Mouse (Mus musculus): ENCODE results near the gene Epb41l2. TPM values are rescaled to one million over a fixed set of nuclear protein-coding genes. Genes with fewer than 3 reads are reported as not detected.

Epb41l2 gene
- total RNA-seq, 4 experiments from 2014 or later = 104 to 132 (median 122) TPM

DNA sequence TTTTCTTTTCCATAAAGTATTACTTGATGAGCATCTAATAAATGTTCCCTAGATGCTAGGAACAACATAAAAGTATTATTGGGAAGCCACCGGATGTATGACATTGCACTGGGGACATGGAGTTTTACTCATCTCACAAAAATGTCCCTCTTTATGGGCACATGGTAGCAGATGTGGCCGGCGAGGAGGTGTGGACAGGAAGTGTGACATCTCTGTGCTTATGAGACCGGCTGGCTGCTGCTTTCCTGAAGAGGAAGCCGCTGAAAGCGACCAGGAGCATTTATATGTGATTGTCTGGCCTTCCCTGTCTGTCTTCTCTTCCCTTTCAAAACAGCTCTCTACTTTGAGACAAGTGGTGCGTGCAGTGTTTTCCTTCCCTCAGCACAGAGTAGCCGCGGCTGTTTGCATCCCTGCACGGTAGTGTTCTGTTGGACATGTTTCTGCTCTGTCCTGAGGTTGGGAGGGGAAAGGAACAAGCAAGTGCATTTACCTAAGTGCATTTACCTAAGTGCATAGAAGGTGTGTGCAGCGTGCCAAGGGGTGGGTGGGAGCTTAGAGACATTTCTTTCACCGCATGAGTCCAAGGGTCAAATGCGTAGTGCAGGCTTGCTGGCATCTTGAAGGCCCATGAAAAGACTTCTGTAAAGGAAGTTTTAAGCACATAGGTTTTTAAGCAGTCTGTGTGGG is 74.9 kb downstream of the Epb41l2 start:
- no peak for DNase-seq (ENCODE audit: low spot score in 2 of 2)

DNA sequence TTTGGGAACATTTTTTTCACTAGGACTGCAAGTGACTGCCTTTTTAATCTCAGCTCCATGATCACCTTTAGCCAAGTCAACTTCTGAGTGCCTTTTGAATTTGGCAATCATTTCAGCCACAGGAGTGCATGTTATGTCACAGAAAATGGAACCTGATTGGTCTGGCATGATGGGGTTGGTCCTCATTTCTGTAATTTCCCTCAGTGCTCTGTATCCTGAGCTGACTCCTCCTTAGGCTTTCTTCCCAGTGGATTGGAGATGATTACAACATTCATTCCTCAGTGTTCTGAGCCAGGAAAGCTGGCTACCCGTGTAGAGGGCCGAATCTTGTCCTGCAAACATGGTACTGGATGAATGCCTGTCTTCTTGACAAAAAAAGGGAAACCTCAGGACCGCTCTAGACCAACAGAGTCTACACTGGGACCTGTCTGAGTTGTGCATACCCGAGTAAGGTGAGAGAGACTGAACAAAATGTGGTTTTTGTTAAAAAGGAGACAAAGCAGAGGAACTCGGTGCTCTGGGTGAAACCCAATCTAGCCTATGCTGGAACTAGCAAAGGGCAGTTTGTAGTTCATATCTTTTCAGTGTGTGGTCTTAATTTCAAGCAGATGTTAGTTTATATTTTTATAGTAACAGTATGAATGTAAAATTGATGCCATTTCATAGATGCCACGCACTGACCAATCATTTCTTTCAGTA is 77.3 kb downstream of the Epb41l2 start:
- DNase-seq (ENCODE audit: low spot score in 2 of 2) = no peak

DNA sequence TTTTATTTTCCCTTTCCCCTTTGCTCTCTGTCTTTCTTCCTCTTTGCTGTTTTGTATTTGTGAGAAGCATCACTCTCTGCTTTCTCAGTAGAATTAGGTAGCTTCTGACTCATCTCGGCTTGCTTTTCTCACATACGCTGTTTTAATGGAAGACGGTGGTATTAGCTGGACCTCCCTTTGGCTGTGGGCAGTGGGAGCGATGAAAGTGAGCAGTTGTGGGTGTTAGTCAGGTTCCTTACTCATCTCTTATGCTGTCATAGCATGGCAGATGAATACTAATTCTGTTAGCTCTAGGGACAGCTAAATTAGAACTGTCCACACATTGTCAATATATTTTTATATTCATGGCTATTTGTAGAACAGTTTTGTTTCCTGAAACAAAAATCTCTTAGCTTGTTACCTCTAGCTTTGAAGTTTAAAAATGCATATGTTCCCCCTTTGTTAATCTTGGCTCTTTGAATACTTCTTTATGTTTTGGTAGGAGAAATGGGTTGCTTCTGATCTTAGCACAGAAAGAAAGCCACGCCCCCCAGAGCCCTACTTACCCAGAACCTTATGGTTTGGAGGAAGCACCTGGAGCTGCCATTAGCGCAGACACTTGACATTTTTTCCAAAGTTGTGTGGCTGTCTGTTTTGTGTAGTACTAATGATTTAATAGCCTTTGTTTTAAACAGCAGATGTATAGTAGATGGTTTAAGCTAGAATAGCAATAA is 78.1 kb downstream of the Epb41l2 start:
- no peak for DNase-seq (ENCODE audit: low spot score in 2 of 2)

DNA sequence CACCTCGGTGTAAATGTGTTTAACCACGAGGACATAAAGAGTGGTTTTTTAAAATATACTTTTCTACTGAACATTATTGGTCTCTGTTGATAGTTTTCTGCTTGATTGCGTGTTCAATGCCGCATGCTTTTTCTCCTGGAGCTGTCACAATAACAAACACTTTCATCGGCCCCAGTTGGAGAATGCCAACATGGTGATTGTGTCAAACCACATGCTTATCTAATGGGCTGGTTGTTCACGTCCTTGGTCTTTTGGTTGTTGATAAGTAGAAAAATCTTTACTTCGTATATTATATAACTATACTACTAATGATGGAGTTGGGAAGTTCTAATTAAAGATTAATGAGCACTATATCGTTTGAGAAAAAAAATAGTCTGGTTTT is 78.7 kb downstream of the Epb41l2 start:
- no peak for DNase-seq (ENCODE audit: low spot score in 2 of 2)

DNA sequence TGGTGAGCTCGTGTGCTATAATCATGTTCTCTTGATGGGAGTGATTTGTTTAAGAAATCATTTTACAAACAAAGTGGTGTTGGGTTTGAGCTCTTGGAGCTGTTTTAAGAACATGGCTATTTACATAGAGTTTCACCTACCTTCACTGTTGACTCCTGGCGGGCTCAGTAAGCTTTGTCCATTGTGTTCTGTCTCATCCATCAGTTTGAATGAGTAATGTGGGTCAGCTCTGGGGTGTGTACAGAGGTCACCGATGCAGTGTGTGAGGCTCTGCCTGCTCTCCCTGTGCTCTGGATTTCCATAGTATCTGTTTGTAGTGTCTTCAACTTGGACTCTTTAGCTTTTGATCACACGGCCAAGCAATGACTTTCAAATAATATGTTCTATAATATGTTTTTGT is 79.6 kb downstream of the Epb41l2 start:
- no peak for DNase-seq (ENCODE audit: low spot score in 2 of 2)

DNA sequence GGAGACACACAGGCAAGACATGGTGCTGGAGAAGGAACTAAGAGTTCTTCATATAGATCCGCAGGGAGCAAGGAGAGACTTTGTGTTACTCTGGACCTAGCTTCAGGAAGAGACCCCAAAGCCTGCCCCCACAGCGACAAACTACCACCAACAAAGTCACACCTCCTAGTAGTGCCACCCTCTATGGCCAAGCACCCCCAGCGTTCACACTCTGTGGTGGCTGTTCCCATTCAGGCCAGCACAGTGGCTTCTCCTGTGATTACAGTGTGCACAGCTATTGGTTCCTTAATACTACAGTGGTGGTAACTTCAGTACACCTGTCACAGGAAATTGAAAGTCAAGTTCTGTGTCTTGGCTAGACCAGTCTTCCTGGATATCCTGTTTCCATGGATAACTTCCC is 80.3 kb downstream of the Epb41l2 start:
- DNase-seq (ENCODE audit: low spot score in 2 of 2) = no peak

DNA sequence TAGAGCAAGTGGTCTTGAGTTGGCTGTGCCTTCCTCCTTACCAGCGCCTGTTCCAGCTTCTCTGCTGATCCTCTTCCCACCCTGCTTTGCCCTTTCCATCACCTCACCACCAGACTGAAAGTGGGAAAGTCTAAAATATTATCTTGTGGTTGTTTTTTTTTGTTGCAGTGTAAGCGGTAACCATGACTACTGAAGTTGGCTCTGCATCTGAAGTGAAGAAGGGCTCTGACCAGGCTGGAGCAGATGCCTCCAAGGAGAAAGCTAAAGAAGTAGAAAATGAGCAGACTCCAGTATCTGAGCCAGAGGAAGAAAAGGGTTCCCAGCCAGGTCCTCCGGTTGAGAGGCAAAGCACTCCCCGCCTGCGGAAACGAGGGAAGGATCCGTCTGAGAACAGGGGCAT is 81.8 kb downstream of the Epb41l2 start:
- DNase-seq (ENCODE audit: low spot score in 2 of 2) = no peak

DNA sequence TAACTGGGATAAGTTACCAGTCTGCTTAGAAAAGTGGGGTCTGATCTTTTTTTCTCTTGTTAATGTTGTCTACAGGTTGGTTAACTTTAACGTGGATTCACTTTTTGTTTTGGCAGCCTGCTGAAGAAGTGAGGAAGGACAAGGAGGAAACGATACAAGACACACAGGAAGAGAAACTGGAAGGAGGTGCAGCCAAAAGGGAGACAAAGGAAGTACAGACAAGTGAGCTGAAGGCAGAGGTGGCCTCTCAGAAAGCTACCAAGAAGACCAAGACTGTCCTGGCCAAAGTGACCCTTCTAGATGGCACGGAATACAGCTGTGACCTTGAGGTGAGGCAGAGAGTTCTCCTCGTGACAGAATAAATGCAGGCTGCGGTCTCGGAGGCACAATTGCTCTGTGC is 84.0 kb downstream of the Epb41l2 start:
- no peak for DNase-seq (ENCODE audit: low spot score in 2 of 2)

DNA sequence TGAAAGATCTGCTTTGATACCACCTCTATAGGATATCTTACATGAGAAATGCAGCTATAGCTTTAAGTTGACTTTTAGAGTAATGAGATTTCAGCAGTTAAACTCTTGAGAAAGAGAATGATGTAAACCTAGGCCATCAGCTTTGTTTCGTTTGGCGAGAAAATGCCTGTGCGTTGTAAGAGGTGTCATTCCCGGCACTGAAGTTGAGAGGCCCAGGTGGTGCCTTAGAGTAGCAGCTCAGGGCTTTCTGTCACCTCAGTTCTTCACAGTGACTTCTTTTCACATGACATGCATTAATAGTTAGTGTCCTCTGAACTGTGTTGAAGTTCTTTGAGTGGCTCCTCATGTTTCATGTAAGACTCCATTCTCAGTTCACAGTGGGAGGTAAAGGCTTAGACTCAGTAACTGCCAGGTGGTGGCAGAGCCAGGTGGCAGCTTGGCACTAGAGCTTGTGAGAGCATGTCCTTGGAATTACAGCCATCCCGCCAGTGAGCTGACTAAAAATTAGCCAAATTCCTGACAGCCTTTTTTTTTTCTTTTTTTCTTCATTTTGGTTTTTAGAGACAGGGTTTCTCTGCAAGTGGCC is 84.7 kb downstream of the Epb41l2 start:
- no peak for DNase-seq (ENCODE audit: low spot score in 2 of 2)

DNA sequence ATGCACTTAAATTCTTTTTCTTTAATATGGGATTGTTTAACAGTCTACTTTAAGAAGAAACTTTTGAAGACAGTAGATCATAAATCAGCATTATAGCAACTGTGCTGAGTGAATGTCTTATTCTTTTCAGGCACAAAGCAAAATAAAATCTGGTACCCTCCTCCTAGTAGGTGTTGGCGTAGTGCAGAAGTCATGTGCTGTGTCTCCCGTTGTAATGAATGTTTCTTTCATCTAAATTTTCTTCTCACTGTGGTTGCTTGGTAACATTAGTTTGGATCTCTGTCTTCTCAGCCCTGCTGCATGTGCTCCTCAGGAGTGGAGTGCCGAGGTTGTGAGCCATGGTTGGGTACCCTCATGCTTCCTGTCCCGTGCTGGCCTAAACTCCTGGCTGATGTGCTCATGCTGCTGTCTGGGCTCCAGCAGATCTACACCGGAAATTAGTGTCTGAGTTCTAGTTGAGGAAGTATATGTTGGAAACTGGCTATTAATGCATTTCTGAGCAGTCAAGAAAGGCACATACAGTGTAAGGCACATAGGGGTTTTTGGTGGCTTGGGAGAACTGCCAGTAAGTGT is 87.4 kb downstream of the Epb41l2 start:
- DNase-seq (ENCODE audit: low spot score in 2 of 2) = no peak

DNA sequence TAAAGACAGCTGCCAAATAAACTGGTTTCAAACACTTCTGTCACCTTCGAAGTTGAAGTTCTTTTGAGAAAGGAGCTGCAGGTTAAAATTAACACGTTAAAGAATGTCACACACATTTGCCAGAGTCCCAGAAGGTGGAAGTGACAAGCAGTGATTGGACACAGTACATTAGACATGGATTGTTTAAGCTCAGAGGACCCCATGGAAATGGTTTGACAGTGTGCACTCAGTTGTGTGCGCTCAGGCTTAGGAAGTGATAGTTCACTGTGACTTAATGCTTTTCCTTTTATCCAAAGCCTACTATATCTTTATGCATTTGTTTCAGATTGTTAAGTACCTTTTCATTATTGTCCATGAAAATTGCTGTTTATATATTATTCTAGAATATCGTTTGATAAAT is 89.1 kb downstream of the Epb41l2 start:
- DNase-seq (ENCODE audit: low spot score in 2 of 2) = no peak

DNA sequence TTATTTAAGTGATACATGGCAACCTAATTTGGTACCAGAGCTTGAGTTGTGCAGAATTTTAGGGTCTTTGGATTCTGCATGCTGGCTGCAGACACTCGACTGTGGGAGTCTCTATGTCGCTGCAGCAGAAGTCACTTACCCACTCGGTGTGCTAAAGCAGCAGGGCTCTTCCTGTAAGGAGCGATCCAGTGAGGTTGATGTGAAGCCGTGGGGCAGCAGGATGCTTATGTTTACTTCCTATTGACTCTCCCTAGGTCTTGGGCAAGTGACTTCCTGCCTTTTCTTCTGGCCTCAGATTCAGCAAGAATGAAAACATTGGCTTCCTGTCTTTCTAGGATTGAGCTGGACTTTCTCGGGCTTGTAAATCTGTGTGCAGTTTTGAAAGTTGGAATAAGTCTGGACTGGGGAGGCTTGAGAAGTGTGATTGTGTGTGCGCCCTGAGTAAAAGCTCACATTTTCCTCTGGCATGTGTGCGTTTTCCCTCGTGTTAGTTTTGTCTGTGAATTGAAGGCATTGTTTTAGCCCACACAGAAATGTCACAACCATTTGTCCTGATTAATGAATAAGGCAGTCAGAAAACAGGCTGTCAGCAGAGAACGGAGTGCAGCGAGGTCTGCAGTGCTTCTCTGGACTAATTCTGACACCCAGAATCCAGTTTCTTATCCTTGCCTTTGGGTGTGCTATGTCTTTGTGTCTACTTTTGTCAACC is 89.9 kb downstream of the Epb41l2 start:
- no peak for DNase-seq (ENCODE audit: low spot score in 2 of 2)

DNA sequence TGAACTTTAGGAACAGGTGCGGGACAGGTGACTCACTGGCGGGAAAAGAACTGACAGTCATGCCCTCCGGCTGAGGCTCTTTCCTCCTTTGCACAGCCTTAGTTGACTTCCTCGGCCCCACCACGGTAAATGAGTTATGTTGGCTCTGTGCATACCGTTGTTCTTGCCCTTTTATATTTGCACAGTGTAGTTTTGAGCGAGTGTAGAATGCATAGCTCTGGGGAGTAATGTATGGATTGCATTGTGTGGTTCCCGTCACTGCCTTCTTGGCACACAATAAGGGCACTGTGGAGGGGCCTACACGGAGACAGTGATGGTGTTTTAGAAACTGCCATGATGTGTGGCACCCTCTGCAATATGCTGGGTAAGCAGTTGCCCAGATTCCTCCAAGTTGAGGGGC is 93.6 kb downstream of the Epb41l2 start:
- no peak for DNase-seq (ENCODE audit: low spot score in 2 of 2)

DNA sequence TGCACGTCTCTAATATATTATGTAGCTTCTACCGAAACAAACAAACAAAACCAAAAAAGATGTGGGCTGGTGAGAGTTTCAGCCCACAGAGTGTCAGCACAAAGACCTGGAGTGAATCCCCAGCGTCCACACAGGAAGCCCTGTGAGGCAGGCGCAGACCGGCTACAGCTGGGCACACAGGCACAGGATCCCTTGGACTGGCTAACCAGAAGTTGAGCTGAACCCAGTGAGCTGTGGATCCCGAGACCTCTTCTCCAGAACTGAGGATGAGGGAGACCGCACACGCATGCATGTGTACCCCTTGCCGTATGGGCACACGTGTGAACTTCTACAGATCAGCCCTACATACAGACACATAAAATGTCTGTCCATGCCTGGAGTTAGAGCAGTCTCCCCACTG is 94.2 kb downstream of the Epb41l2 start:
- no peak for DNase-seq (ENCODE audit: low spot score in 2 of 2)

DNA sequence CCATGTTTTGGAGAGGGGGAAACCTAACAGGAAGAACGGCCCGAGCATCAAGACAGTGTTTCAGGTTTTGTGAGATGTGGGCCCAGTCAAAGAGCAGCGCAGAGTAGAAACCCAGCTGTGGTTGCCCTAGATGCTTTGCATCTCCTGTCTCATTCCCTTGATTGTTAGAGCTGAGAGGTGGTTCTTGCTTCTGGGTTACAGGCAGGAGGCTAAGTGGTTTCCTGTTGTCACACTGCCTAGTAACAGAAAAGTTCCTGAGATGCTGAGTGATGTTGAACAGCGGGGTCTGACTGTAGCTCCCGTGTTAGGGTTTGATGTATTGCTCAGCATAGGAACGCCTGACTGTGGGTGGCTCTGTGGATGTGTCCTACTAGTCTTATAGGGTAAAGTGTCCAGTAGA is 97.5 kb downstream of the Epb41l2 start:
- DNase-seq (ENCODE audit: low spot score in 2 of 2) = no peak

DNA sequence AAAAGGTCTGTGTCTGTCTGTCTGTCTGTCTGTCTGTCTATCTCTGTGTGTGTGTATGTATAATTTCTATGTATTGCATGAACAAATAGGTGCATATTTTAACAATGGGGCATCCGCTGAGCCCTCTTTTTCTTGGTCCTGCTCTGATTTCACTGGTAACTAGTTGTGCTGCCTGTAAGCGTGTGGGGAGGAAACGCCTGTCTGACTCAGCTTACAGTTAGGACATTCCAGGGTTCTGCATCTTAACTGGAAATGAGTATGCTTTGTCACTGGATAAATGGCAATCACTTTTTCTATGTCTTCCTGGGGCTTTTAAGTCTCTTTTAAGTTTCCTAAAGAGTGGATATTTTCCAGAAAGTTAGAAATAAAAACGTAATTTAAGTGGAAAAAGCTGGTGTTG is 98.4 kb downstream of the Epb41l2 start:
- DNase-seq (ENCODE audit: low spot score in 2 of 2) = no peak

DNA sequence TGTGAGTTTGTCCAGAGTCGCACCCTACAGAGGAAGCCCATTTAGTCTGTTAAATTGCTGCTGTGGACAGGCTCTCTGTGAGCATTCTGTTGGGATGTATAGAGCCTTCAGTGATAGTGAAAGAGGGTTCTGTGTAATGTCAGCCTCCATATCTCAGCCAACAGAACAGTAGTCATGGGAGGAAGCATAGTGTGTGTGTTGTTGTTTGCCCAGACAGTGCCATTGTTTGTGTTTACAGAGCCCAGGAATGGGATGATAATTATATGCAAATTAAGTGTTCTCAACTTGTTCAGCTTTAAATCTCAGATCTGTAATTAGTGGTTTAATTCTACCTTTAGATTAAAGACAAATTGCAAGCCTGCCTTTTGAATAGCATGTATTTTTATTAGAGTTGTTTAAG is 102.2 kb downstream of the Epb41l2 start:
- DNase-seq (ENCODE audit: low spot score in 2 of 2) = no peak

DNA sequence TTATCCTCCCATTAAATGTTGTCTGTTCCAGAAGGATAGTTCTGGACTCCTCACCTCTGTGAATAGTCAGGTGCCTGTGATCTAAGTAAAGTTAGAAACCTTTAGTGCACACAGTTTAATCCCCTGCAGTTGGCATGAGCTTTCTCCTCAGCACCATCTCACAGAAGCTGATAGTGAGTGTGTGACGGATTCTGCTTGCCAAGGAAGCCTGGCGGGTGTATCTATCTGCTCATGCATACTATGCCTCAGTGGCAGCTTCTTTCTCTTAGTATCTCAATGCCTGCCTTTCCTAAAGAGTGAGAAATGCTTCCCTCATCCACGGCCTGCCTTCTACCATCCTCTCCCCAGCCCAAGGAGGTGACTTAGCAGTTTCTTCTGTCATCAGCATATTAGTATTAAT is 103.1 kb downstream of the Epb41l2 start:
- DNase-seq (ENCODE audit: low spot score in 2 of 2) = no peak

DNA sequence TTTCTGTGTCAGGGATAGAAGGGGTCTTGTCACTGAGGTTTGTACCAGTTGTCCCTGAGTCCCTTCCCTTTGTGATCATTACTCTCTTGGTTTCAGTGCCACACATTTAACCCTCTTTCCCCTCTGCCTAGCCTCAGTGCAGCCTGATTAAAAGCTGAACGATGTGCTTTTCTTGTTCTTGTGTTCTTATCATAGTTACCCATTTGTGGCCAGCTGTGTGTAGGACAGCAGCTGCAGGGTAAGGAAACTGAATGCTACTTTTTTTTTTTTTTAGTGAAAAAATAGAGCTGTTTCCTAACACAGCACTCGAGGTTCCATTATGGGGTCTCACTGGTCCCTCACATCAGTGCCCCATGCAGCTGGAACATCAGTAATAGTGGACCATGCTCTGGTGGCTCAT is 106.9 kb downstream of the Epb41l2 start:
- no peak for DNase-seq (ENCODE audit: low spot score in 2 of 2)

DNA sequence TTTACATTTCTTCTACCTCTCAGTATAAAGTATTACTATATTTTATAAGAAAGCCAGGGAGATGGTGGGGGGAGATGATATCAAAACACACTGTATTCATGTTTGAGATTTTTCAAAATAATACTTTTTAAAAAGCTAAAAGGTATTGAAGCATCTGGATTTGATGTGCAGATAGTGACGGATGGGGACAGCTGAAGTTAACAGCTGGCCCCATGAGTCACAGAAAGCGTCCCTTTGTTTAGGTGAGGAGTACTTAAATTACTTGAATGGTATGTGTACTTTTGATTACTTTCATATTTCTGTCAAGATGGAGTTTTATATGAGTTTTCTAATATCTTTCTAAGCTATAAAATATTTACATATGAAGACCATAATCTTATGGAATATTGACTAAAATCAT is 112.3 kb downstream of the Epb41l2 start:
- DNase-seq (ENCODE audit: low spot score in 2 of 2) = no peak

DNA sequence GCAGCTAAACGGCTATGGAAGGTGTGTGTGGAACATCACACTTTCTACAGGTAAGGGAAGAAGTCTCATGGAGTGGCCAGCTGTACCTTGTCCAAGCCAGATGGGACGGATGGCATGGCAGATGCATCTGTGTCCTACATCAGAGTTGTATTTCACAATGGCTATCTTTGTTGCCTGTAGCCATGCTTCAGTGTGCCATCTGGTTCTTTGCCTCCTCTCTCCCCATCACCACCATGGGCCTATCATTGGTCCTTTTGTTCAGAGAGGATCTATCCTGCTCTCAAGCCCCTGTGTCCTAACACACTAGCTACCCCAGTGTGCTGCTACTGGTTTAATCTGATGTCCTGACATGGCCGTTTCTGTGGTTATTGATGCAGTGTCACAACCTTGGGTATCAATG is 120.1 kb downstream of the Epb41l2 start:
- no peak for DNase-seq (ENCODE audit: low spot score in 2 of 2)
